Mouse (Mus musculus) intestine, embryonic 15.5 days (tissue): Measurements from ENCODE around the gene Lsr. TPM values are rescaled to one million over a fixed set of nuclear protein-coding genes. Genes with fewer than 3 reads are reported as not detected.
"Not testable (repeated sequence)": the region's sequence is repeated elsewhere in the genome, so short reads cannot be mapped to it uniquely, and the experiment has no call there.

Experiments used
- ATAC-seq: fragments of 200-750 bp; cut with Nextera tagmentation; 2 replicates; pipeline ENCODE4 v1.8.0; 2017; ENCODE audit warnings: moderate TSS enrichment, moderate library complexity
- H3K27ac ChIP-seq: fragments of 300-500 bp; sonication (generic); 2 replicates; pipeline ENCODE4 v1.5.1; 2015; ENCODE audit warnings: mild to moderate bottlenecking, inconsistent platforms
- H3K27me3 ChIP-seq: fragments of 300-500 bp; sonication (generic); replicated peaks from 2 replicates; pipeline ENCODE4 v1.6.1; 2015; ENCODE audit warnings: inconsistent platforms
- H3K36me3 ChIP-seq: fragments of 300-500 bp; sonication (generic); 2 replicates; pipeline ENCODE4 v1.6.1; 2015; ENCODE audit warnings: inconsistent platforms
- H3K4me1 ChIP-seq: fragments of 300-500 bp; sonication (generic); replicated peaks from 2 replicates; pipeline ENCODE4 v1.6.1; 2015; ENCODE audit warnings: inconsistent platforms
- H3K4me2 ChIP-seq: fragments of 300-500 bp; sonication (generic); replicated peaks from 2 replicates; pipeline ENCODE4 v1.6.1; 2015; ENCODE audit warnings: mild to moderate bottlenecking, inconsistent platforms
- H3K4me3 ChIP-seq: fragments of 300-500 bp; sonication (generic); replicated peaks from 2 replicates; pipeline ENCODE4 v1.5.1; 2015; ENCODE audit warnings: inconsistent platforms
- H3K9ac ChIP-seq: fragments of 300-500 bp; sonication (generic); 2 replicates; pipeline ENCODE4 v1.6.1; 2015; ENCODE audit warnings: inconsistent platforms
- H3K9me3 ChIP-seq: fragments of 300-500 bp; sonication (generic); 2 replicates; pipeline ENCODE4 v1.6.1; 2016; ENCODE audit warnings: inconsistent platforms
- WGBS: fragments of 180-500 bp; shearing (Covaris S2); methylation state at CpG from one replicate; pipeline ENCODE4 v1.1.7; 2015; 5-methylcytosine and 5-hydroxymethylcytosine counted together
- polyA plus RNA-seq: library from polyadenylated mRNA; unstranded; fragments of >200 nt; fragmentation: Nextera tagmentation; extraction: Ambion mirVana; gene quantifications from 2 replicates; pipeline ENCODE4 v1.2.1, GENCODE M21; 2015

The Lsr gene
- polyA plus RNA-seq, 1 experiment from 2014 or later = 146 TPM

DNA sequence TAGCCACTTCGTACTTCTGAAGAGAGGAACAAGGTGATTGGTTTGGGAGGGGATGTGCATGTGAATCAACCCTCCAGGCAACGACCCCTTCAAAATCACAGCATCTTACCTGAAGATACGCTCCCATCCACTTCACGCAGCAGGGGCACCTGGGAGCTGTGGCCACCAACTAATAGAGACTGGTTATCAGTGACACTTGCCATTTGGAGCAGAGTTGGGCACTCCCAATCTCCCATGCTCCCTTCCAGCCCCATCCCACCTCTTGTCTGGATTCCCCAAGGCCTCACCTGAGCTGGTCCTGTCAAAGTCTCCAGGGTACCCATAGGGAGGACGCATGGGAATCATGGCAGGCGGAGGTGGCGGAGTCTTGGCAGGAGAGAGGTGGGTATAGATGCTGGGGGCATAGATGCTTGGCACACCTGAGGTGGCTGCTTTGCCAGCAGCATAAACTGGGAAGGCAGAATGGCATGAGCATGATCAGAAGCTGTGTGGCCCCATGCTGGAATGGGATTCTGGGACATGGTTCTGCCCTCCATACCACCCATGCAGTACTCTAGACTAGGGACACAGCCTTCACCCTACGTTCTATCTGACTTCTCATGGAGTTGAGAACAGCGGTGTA, 14.3 kb downstream of the Lsr start:
- no peaks in the 10 kb centered on the region for H3K27me3 ChIP-seq
- peaks cover 4% of the 10 kb centered on the region for H3K36me3 ChIP-seq
- H3K4me2 ChIP-seq = 0 out of 2 replicates have a peak overlapping the region, but pooled peaks have one; percentile 65
- no peak overlapping the region for H3K27ac ChIP-seq
- WGBS = 92% methylated on average over 9 of the region's 9 CpGs
- H3K4me1 ChIP-seq = peaks cover 17% of the 10 kb centered on the region
- no peak for ATAC-seq
- H3K4me3 ChIP-seq = no peak overlapping the region
- H3K9ac ChIP-seq = no peak overlapping the region
- no peaks in the 10 kb centered on the region for H3K9me3 ChIP-seq

- Histone ChIP-seq H3K4me2 (peak overlapping the region; percentile 65), H3K27ac (peak overlapping the region; percentile 99), H3K9me3 (no peaks in the 10 kb centered on the region), H3K4me3 (peak overlapping the region; percentile 92), H3K27me3 (no peaks in the 10 kb centered on the region), H3K4me1 (peaks cover 17% of the 10 kb centered on the region), H3K9ac (peak overlapping the region; percentile 99), H3K36me3 (peaks cover 10% of the 10 kb centered on the region)
- no peak for ATAC-seq
- 69% methylated on average over 28 of the region's 28 CpGs for WGBS
Observed at GRCm38 (mm10) chr7:30958109-30958865, 15.0 kb downstream of the Lsr start.

- ATAC-seq = peak; percentile 76
- H3K4me2 ChIP-seq = peak overlapping the region; percentile 65
- H3K27ac ChIP-seq = peak overlapping the region; percentile 99
- peaks cover 17% of the 10 kb centered on the region for H3K4me1 ChIP-seq
- H3K9me3 ChIP-seq = no peaks in the 10 kb centered on the region
- no peaks in the 10 kb centered on the region for H3K27me3 ChIP-seq
- H3K9ac ChIP-seq = peak overlapping the region; percentile 99
- WGBS = under 1% methylated on average over 43 of the region's 43 CpGs
- H3K36me3 ChIP-seq = peaks cover 18% of the 10 kb centered on the region
- H3K4me3 ChIP-seq = peak overlapping the region; percentile 92
Observed at GRCm38 (mm10) chr7:30957367-30957783, 15.9 kb downstream of the Lsr start.

DNA sequence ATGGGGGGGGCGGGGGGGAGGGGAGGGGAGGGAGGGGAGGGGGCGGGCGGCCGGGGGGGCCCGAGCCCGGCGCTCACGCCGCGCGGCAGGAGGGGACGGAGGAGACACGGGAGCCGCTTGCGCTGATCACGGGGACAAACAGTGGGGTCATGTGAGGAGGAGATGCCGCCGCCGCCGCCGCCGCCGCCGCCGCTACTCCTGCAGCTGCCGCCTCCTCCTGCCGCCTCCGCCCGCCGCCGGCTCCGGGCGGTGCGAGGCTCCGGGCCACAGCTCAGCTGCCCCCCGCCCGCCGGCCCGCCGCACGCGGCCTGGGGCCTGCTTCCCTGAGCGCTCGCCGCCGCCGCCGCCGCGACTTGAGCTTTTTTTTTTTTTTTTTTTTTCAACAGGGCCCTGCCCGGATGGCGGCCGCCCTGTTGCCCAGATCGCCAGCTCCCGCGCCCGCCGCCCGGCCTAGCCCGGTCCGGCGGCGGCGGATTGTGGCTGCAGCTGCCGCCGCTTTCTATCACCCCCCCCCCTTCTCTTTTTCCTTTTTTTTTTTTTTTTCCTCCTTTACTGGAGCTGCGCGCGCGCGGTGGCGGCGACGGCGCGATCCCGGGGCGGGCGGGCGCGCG, 16.4 kb downstream of the Lsr start, which contains the start of gene Usf2:
Usf2 (minus strand) TSS at position 48 of the 611 bp plus-strand sequence.
- no peaks in the 10 kb centered on the region for H3K27me3 ChIP-seq
- peak; percentile 64 for ATAC-seq
- under 1% methylated on average over 42 of the region's 82 CpGs for WGBS
- H3K36me3 ChIP-seq = peaks cover 23% of the 10 kb centered on the region
- H3K9ac ChIP-seq = peak within 1 kb of the TSS; percentile 99
- peak within 1 kb of the TSS; percentile 99 for H3K27ac ChIP-seq
- H3K4me3 ChIP-seq = peak within 1 kb of the TSS; percentile 92
- H3K4me2 ChIP-seq = peak within 1 kb of the TSS; percentile 81
- H3K4me1 ChIP-seq = peaks cover 17% of the 10 kb centered on the region
- no peaks in the 10 kb centered on the region for H3K9me3 ChIP-seq

DNA sequence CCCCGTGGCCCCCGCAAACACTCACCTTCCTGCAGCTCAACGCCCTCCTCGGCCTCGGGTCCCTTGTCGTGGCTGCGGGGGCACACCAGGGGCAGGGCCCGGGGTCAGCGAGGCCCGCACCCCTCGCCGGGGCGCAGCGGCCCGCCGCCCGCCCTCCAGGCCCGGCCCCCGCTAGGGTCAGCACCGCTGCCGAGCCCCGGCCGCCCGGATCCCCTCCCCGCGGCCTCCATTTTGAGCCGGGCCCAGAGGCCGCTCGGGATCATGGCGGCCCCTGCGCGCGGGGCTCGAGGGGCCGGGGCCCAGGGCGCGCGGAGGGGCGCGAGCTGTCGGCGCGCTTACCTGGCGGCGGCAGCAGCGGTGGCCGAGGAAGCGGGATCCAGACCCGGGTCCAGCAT, 16.9 kb downstream of the Lsr start:
- Histone ChIP-seq H3K4me1 (peaks cover 17% of the 10 kb centered on the region), H3K27me3 (no peaks in the 10 kb centered on the region), H3K4me3 (peak overlapping the region; percentile 92), H3K27ac (peak overlapping the region; percentile 99), H3K9ac (peak overlapping the region; percentile 99), H3K36me3 (peaks cover 23% of the 10 kb centered on the region), H3K4me2 (peak overlapping the region; percentile 81), H3K9me3 (no peaks in the 10 kb centered on the region)
- WGBS = under 1% methylated on average over 36 of the region's 49 CpGs
- ATAC-seq = peak; percentile 46

- peaks cover 17% of the 10 kb centered on the region for H3K4me1 ChIP-seq
- peak overlapping the region; percentile 99 for H3K27ac ChIP-seq
- H3K4me3 ChIP-seq = peak overlapping the region; percentile 92
- H3K9ac ChIP-seq = peak overlapping the region; percentile 99
- H3K4me2 ChIP-seq = peak overlapping the region; percentile 81
- WGBS = under 1% methylated on average over 54 of the region's 64 CpGs
- ATAC-seq = peak; percentile 73
- H3K9me3 ChIP-seq = no peaks in the 10 kb centered on the region
- no peaks in the 10 kb centered on the region for H3K27me3 ChIP-seq
- peaks cover 25% of the 10 kb centered on the region for H3K36me3 ChIP-seq
Observed at GRCm38 (mm10) chr7:30955584-30956356, 17.5 kb downstream of the Lsr start.

GRCm38 (mm10) chr7:30954971-30955520, 18.2 kb downstream of the Lsr start:
- Histone ChIP-seq H3K27me3 (no peaks in the 10 kb centered on the region), H3K27ac (no peak overlapping the region), H3K36me3 (peaks cover 28% of the 10 kb centered on the region), H3K4me3 (peak overlapping the region; percentile 92; the same call in 1 of the 2 replicates), H3K9ac (0 out of 2 replicates have a peak overlapping the region, but pooled peaks have one; percentile 99), H3K9me3 (no peaks in the 10 kb centered on the region), H3K4me2 (peak overlapping the region; percentile 81), H3K4me1 (peaks cover 17% of the 10 kb centered on the region)
- WGBS = 73% methylated on average over 12 of the region's 12 CpGs
- no peak for ATAC-seq

GRCm38 (mm10) chr7:30954036-30954435, 19.2 kb downstream of the Lsr start:
- Histone ChIP-seq H3K27me3 (no peaks in the 10 kb centered on the region), H3K4me1 (peaks cover 17% of the 10 kb centered on the region), H3K4me2 (no peak overlapping the region), H3K36me3 (peaks cover 34% of the 10 kb centered on the region), H3K9me3 (no peaks in the 10 kb centered on the region), H3K27ac (no peak overlapping the region), H3K9ac (no peak overlapping the region), H3K4me3 (no peak overlapping the region)
- ATAC-seq = no peak
- WGBS = 80% methylated on average over 3 of the region's 3 CpGs

- H3K27me3 ChIP-seq = no peaks in the 10 kb centered on the region
- H3K27ac ChIP-seq = no peak overlapping the region
- no peak overlapping the region for H3K4me3 ChIP-seq
- H3K9ac ChIP-seq = no peak overlapping the region
- 87% methylated on average over 6 of the region's 6 CpGs for WGBS
- H3K9me3 ChIP-seq = no peaks in the 10 kb centered on the region
- ATAC-seq = no peak
- H3K36me3 ChIP-seq = peaks cover 34% of the 10 kb centered on the region
- H3K4me2 ChIP-seq = no peak overlapping the region
- peaks cover 17% of the 10 kb centered on the region for H3K4me1 ChIP-seq
Observed at GRCm38 (mm10) chr7:30953459-30953858, 19.8 kb downstream of the Lsr start.

GRCm38 (mm10) chr7:30952441-30953265, 20.6 kb downstream of the Lsr start:
- H3K4me1 ChIP-seq = peaks cover 9% of the 10 kb centered on the region; the same call in 1 of the 2 replicates
- H3K9me3 ChIP-seq = no peaks in the 10 kb centered on the region
- H3K4me3 ChIP-seq = no peak overlapping the region
- no peak overlapping the region for H3K27ac ChIP-seq
- no peak overlapping the region for H3K4me2 ChIP-seq
- 94% methylated on average over 16 of the region's 16 CpGs for WGBS
- no peak overlapping the region for H3K9ac ChIP-seq
- H3K27me3 ChIP-seq = no peaks in the 10 kb centered on the region
- peaks cover 34% of the 10 kb centered on the region for H3K36me3 ChIP-seq
- ATAC-seq = no peak

DNA sequence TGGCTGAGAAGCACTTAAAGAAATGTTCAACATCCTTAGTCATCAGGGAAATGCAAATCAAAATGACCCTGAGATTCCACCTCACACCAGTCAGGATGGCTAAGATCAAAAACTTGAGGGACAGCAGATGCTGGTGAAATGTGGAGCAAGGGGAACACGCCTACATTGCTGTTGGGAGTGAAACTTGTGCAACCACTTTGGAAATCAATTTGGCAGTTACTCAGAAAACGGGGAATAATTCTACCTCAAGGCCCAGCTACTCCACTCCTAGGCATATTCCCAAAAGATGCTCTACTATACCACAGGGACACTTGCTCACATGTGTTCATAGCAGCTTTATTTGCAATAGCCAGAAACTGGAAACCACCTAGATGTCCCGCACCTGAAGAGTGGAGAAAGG, 23.4 kb downstream of the Lsr start:
- H3K4me2 ChIP-seq, H3K4me3 ChIP-seq, H3K9ac ChIP-seq, H3K27ac ChIP-seq, H3K9me3 ChIP-seq, H3K27me3 ChIP-seq, H3K4me1 ChIP-seq, ATAC-seq: not testable (repeated sequence)
- WGBS = 86% methylated on average over 3 of the region's 3 CpGs
- peaks cover 37% of the 10 kb centered on the region for H3K36me3 ChIP-seq
